Mouse (Mus musculus): ENCODE measurements at regions not wholly inside any gene's neighbourhood (a gene's known extent, or its start where the extent isn't known, plus 50 kb on each side); places are given as distances from the start of the nearest gene placed in this dataset.

GRCm38 (mm10) chr1:118741286-118741685, 113.5 kb downstream of the Tfcp2l1 start:
- TF ChIP-seq JUND (conservative IDR thresholded peaks at IDR 0.05; ENCODE audit: low read depth, low read length), result no peak
- TF ChIP-seq CTCF (conservative IDR thresholded peaks at IDR 0.05 in 1 of 2, IDR thresholded peaks at IDR 0.05 in 1 of 2; ENCODE audit: low read depth in 2 of 2, low read length in 2 of 2), result no peak
- no peak for TF ChIP-seq HCFC1 (IDR thresholded peaks at IDR 0.05; ENCODE audit: low read depth, low read length)
- TF ChIP-seq BHLHE40 (IDR thresholded peaks at IDR 0.05; ENCODE audit: low read depth, low read length), result no peak
- no peak for TF ChIP-seq CHD1 (IDR thresholded peaks at IDR 0.05; ENCODE audit: low read depth, low read length)
- no peak for TF ChIP-seq ELF1 (IDR thresholded peaks at IDR 0.05; ENCODE audit: low read depth, low read length)
- TF ChIP-seq POLR2AphosphoS2 (IDR thresholded peaks at IDR 0.05; ENCODE audit: low read depth, low read length), result no peak
- no peak for TF ChIP-seq CHD2 (IDR thresholded peaks at IDR 0.05; ENCODE audit: low read length)
- no peak for TF ChIP-seq EP300 (IDR thresholded peaks at IDR 0.05; ENCODE audit: low read length)
